Mouse (Mus musculus) lung, adult 2 months (tissue): Measurements from ENCODE around the gene Alad. TPM values are rescaled to one million over a fixed set of nuclear protein-coding genes. Genes with fewer than 3 reads are reported as not detected.
A peak's percentile ranks its signal among the peaks of the same experiment; 100 is the strongest.

Source experiments
- DNase-seq: peaks from one replicate; pipeline ENCODE4 v3.0.0; 2022
- H3K4me1 ChIP-seq: fragments of 200-500 bp; 2 replicates; pipeline ENCODE4 v1.6.1; 2011; ENCODE audit warnings: low read length; ENCODE audit not compliant: control insufficient read depth, insufficient read depth
- H3K4me3 ChIP-seq: fragments of 200-500 bp; replicated peaks from 2 replicates; pipeline ENCODE3; 2011; ENCODE audit warnings: low read depth, mild to moderate bottlenecking, control low read depth, low read length; ENCODE audit errors: extremely low read depth
- CTCF ChIP-seq: fragments of 200-500 bp; IDR thresholded peaks from 2 replicates; pipeline ENCODE4 v1.5.1; 2011; ENCODE audit warnings: mild to moderate bottlenecking, low read length, control low read depth; ENCODE audit not compliant: insufficient read depth
- POLR2A ChIP-seq: fragments of 200-500 bp; IDR thresholded peaks from 2 replicates; pipeline ENCODE4 v1.6.1; 2011; ENCODE audit warnings: low read depth, mild to moderate bottlenecking, control low read depth, low read length, borderline replicate concordance; ENCODE audit errors: extremely low read depth
- WGBS: fragments of 180-500 bp; shearing (Covaris S2); methylation state at CpG from one replicate; pipeline ENCODE4 v1.1.7; 2018; 5-methylcytosine and 5-hydroxymethylcytosine counted together
- polyA plus RNA-seq: library from polyadenylated mRNA; depleted of rRNA; stranded (reverse); fragments of >200 nt; gene quantifications from 2 replicates; pipeline ENCODE4 v1.2.3, GENCODE M21; 2012

Alad gene
- polyA plus RNA-seq, 1 experiment = 141 TPM

GRCm38 (mm10) chr4:62508839-62509238 lies 10.9 kb downstream of the Alad start:
- H3K4me1 ChIP-seq = no peaks in the 10 kb centered on the region
- 84% methylated on average over 5 of the region's 5 CpGs for WGBS
- no peak for DNase-seq
- TF ChIP-seq POLR2A = no peak
- TF ChIP-seq CTCF = no peak
- H3K4me3 ChIP-seq = no peak overlapping the region

- TF ChIP-seq CTCF (peak; percentile 29; the same call in 1 of the 2 replicates), POLR2A (no peak)
- Histone ChIP-seq H3K4me3 (no peak overlapping the region), H3K4me1 (peaks cover 8% of the 10 kb centered on the region)
- no peak for DNase-seq
- 38% methylated on average over 2 of the region's 2 CpGs for WGBS
Observed at GRCm38 (mm10) chr4:62506798-62507197, 12.9 kb downstream of the Alad start.

DNA sequence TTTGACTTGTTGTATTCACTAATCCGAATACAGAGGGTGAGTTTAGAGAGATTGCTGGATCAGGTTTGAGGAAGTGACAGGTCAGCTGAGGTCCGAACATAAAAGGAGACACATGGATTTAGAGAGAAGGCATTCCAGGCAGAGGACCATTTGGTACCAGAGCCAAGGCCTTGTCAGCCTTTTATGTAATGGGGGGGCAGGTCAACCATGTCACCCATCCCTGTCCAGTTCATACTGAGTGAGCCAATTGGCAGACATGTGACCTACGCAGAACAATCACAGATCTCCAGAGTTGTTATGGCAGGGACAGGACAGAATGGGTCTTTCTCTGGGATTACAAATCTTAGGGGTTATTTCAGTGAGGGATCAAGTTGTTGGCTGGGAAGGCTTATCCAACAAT lies 13.7 kb downstream of the Alad start:
- DNase-seq = no peak
- Histone ChIP-seq H3K4me3 (no peak overlapping the region), H3K4me1 (peaks cover 8% of the 10 kb centered on the region)
- TF ChIP-seq CTCF (no peak), POLR2A (no peak)
- WGBS = 68% methylated on average over 3 of the region's 3 CpGs

GRCm38 (mm10) chr4:62503374-62503970 lies 16.2 kb downstream of the Alad start, which contains the start of gene Hdhd3:
Gene Hdhd3, minus strand, starts transcription at chr4:62503467.
- 76% methylated on average over 3 of the region's 3 CpGs for WGBS
- TF ChIP-seq CTCF = no peak
- no peak for TF ChIP-seq POLR2A
- Histone ChIP-seq H3K4me3 (peak within 1 kb of the TSS; percentile 99), H3K4me1 (peaks cover 8% of the 10 kb centered on the region)
- no peak for DNase-seq

GRCm38 (mm10) chr4:62502969-62503368 lies 16.7 kb downstream of the Alad start:
- no peak for TF ChIP-seq POLR2A
- TF ChIP-seq CTCF = no peak
- no peak for DNase-seq
- peaks cover 8% of the 10 kb centered on the region for H3K4me1 ChIP-seq
- 34% methylated on average over 7 of the region's 7 CpGs for WGBS
- H3K4me3 ChIP-seq = no peak overlapping the region

GRCm38 (mm10) chr4:62501964-62502732 lies 17.6 kb downstream of the Alad start:
- TF ChIP-seq POLR2A (peak; percentile 76; the same call in 1 of the 2 replicates), CTCF (no peak)
- peak overlapping the region; percentile 99 for H3K4me3 ChIP-seq

GRCm38 (mm10) chr4:62501534-62501933 lies 18.2 kb downstream of the Alad start:
- WGBS = 1% methylated on average over 7 of the region's 7 CpGs
- TF ChIP-seq POLR2A (no peak), CTCF (no peak)
- no peak for DNase-seq
- Histone ChIP-seq H3K4me3 (peak overlapping the region; percentile 99), H3K4me1 (peaks cover 12% of the 10 kb centered on the region)

More at GRCm38 (mm10) chr4:62501964-62502732, 17.6 kb downstream of the Alad start:
- H3K4me1 ChIP-seq = peaks cover 8% of the 10 kb centered on the region
- WGBS = 1% methylated on average over 38 of the region's 38 CpGs
- DNase-seq = peak; percentile 92

DNA sequence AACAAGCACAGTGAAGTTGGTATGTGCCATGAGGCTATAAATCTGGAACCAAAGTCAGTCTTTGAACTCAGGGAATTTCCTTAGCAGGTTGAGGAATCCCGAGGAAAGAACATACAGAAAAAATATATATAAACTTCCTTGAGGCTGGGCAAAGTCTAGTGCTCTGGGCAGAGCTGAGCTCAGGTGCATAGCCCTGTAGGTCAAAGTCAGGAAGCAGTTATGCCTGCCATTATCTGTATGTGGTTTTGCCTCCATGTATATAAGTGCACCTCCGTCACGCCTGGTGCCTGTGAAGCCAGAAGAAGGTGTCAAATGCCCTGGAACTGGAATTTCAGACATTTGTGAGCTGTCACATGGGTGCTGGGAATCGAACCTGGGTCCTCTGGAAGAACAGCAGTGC lies 18.9 kb downstream of the Alad start:
- 76% methylated on average over 4 of the region's 4 CpGs for WGBS

GRCm38 (mm10) chr4:62496815-62497214 lies 22.9 kb downstream of the Alad start:
- Histone ChIP-seq H3K4me1 (peaks cover 15% of the 10 kb centered on the region), H3K4me3 (no peak overlapping the region)
- WGBS = 19% methylated on average over 8 of the region's 8 CpGs
- peak; percentile 59 for DNase-seq
- TF ChIP-seq CTCF (no peak), POLR2A (no peak)

More for the DNA sequence above, 18.9 kb downstream of the Alad start:
- H3K4me3 ChIP-seq = no peak overlapping the region
- no peak for DNase-seq
- peaks cover 20% of the 10 kb centered on the region for H3K4me1 ChIP-seq
- TF ChIP-seq POLR2A (no peak), CTCF (no peak)

DNA sequence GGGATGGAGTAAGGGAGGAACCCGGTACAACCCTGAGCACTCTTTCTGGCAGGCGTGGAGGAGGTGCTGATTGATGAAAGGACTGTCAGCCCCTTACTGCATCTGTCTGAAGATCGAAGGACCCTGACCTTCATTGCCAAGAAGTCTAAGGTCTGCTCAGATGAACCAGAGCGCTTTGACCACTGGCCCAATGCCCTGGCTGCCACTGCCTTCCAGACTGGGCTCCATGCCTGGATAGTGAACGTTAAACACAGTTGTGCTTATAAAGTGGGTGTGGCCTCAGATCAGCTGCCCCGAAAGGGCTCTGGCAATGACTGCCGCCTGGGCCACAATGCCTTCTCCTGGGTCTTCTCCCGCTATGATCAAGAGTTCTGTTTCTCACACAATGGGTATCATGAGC lies 23.8 kb downstream of the Alad start:
- WGBS = 44% methylated on average over 8 of the region's 8 CpGs
- no peak for TF ChIP-seq POLR2A
- no peak for TF ChIP-seq CTCF
- peak; percentile 46 for DNase-seq
- H3K4me1 ChIP-seq = peaks cover 15% of the 10 kb centered on the region
- H3K4me3 ChIP-seq = no peak overlapping the region
